Mouse (Mus musculus) hindbrain, embryonic 11.5 days (tissue): ENCODE measurements around the gene Rfx4. TPM values are rescaled to one million over a fixed set of nuclear protein-coding genes. Genes with fewer than 3 reads are reported as not detected.

Experiments
- ATAC-seq: fragments of 200-750 bp; cut with Nextera tagmentation; 2 replicates; pipeline ENCODE4 v1.8.0; 2017; ENCODE audit warnings: mild to moderate bottlenecking, moderate TSS enrichment, moderate library complexity; ENCODE audit not compliant: low FRiP score
- DNase-seq: peaks from one replicate; pipeline ENCODE4 v3.0.0-alpha.2; 2015; ENCODE audit warnings: low spot score
- H3K27ac ChIP-seq: fragments of 300-500 bp; sonication (generic); 2 replicates; pipeline ENCODE4 v1.5.1; 2014; ENCODE audit warnings: mild to moderate bottlenecking, low read depth, low read length
- H3K27me3 ChIP-seq: fragments of 300-500 bp; sonication (generic); 2 replicates; pipeline ENCODE4 v1.6.1; 2014; ENCODE audit warnings: mild to moderate bottlenecking, low read length, moderate library complexity, mixed read lengths; ENCODE audit not compliant: control insufficient read depth, insufficient read depth
- H3K36me3 ChIP-seq: fragments of 300-500 bp; sonication (generic); 2 replicates; pipeline ENCODE4 v1.6.1; 2014; ENCODE audit warnings: mild to moderate bottlenecking, low read length, moderate library complexity, mixed read lengths; ENCODE audit not compliant: control insufficient read depth, insufficient read depth
- H3K4me1 ChIP-seq: fragments of 300-500 bp; sonication (generic); replicated peaks from 2 replicates; pipeline ENCODE4 v1.6.1; 2014; ENCODE audit warnings: low read length, mixed read lengths; ENCODE audit not compliant: control insufficient read depth, insufficient read depth
- H3K4me2 ChIP-seq: fragments of 300-500 bp; sonication (generic); replicated peaks from 2 replicates; pipeline ENCODE4 v1.6.1; 2014; ENCODE audit warnings: mild to moderate bottlenecking, low read depth, low read length
- H3K4me3 ChIP-seq: fragments of 300-500 bp; sonication (generic); 2 replicates; pipeline ENCODE4 v1.5.1; 2014; ENCODE audit warnings: low read depth, low read length
- H3K9ac ChIP-seq: fragments of 300-500 bp; sonication (generic); 2 replicates; pipeline ENCODE4 v1.6.1; 2014; ENCODE audit warnings: low read depth, low read length
- H3K9me3 ChIP-seq: fragments of 300-500 bp; sonication (generic); 2 replicates; pipeline ENCODE4 v1.6.1; 2016; ENCODE audit warnings: low read length; ENCODE audit not compliant: control insufficient read depth
- WGBS: fragments of 180-500 bp; shearing (Covaris S2); extraction: QIAGEN DNeasy Blood & Tissue Kit; methylation state at CpG from one replicate; pipeline ENCODE4 v1.1.7; 2014; 5-methylcytosine and 5-hydroxymethylcytosine counted together
- polyA plus RNA-seq: library from polyadenylated mRNA; unstranded; fragments of >200 nt; fragmentation: Nextera tagmentation; extraction: Ambion mirVana; gene quantifications from 2 replicates; pipeline ENCODE4 v1.2.1, GENCODE M21; 2014

Gene Rfx4
- polyA plus RNA-seq, 1 experiment from 2014 or later: 66.5 TPM

GRCm38 (mm10) chr10:84754851-84755785 lies 744 bp upstream of the Rfx4 start:
- H3K27me3 ChIP-seq: peaks cover 27% of the 10 kb centered on the region
- WGBS: under 1% methylated on average over 66 of the region's 66 CpGs
- H3K9ac ChIP-seq: peak overlapping the region; percentile 63
- H3K36me3 ChIP-seq: no peaks in the 10 kb centered on the region
- peak overlapping the region; percentile 87 for H3K27ac ChIP-seq
- DNase-seq (peak; percentile 86), ATAC-seq (peak; percentile 80)
- peak overlapping the region; percentile 70 for H3K4me3 ChIP-seq
- H3K4me1 ChIP-seq: peaks cover 3% of the 10 kb centered on the region; the same call in 1 of the 2 replicates
- no peaks in the 10 kb centered on the region for H3K9me3 ChIP-seq
- H3K4me2 ChIP-seq: peak overlapping the region; percentile 80

- Histone ChIP-seq H3K4me2 (peak overlapping the region; percentile 80), H3K36me3 (no peaks in the 10 kb centered on the region), H3K9ac (peak overlapping the region; percentile 88), H3K4me3 (peak overlapping the region; percentile 70), H3K4me1 (peaks cover 8% of the 10 kb centered on the region), H3K27ac (peak overlapping the region; percentile 87), H3K9me3 (no peaks in the 10 kb centered on the region), H3K27me3 (peaks cover 27% of the 10 kb centered on the region)
- DNase-seq: peak; percentile 79
- no peak for ATAC-seq
- under 1% methylated on average over 42 of the region's 42 CpGs for WGBS
These were observed 703 bp downstream of the Rfx4 start for GRCm38 (mm10) chr10:84756435-84757095.

DNA sequence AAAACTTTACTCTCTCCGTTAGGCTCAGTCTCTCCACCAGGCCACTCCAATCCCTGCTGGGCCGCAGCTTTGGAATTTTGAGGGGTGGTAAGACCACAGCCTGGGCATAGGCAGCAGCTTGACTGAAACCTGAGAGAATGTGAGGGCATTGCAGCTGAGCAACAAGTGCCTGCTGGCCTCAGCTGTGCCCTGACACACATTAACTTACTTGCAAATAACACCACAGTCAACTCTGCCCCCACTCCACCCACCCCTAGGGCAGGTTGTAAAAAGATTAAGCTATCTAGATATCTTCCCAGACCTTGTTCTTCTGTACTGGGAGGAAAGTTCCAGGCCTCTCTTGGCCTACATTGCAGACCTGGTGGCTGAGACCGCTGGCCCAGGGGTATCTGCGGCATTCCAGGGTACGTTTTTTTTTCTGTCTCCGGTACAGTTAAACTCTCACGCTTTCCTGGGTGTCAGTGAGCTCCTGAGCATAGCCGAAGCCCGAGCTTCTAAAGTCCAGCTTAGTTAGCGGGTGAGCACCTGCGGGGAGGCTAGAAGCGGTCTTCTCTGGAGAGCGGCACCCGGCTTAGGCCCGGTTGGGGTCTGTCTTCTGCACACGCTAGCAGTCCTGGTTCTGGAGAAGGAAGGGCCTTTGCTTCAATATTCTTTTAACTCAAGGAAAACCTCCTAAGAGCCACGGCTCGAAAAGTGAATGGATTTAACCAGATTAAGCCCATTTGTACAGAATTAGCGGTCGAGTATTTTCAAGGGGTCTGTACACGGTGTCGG lies 1.8 kb downstream of the Rfx4 start:
- peak overlapping the region; percentile 88 for H3K9ac ChIP-seq
- peak overlapping the region; percentile 70 for H3K4me3 ChIP-seq
- peak overlapping the region; percentile 80 for H3K4me2 ChIP-seq
- H3K4me1 ChIP-seq: peaks cover 8% of the 10 kb centered on the region
- ATAC-seq: no peak
- 2% methylated on average over 22 of the region's 22 CpGs for WGBS
- H3K27me3 ChIP-seq: peaks cover 27% of the 10 kb centered on the region
- H3K9me3 ChIP-seq: no peaks in the 10 kb centered on the region
- DNase-seq: peak; percentile 66
- H3K27ac ChIP-seq: peak overlapping the region; percentile 87
- no peaks in the 10 kb centered on the region for H3K36me3 ChIP-seq

DNA sequence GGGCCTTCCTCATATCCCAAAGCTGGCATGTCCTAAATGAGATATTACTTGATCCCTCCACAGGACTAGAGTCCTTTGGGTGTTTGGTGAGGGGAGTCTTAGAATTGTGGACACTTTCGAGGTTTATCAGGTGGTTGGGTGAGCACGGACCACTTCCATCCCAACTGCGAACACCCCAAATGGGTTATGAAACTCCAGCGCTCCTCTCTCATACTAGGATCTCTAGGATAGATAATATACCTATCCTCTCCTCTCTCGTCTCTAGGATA lies 2.3 kb downstream of the Rfx4 start:
- H3K27ac ChIP-seq: peak overlapping the region; percentile 65; the same call in 1 of the 2 replicates
- H3K4me1 ChIP-seq: peaks cover 8% of the 10 kb centered on the region
- H3K27me3 ChIP-seq: peaks cover 27% of the 10 kb centered on the region
- peak overlapping the region; percentile 88 for H3K9ac ChIP-seq
- H3K4me3 ChIP-seq: peak overlapping the region; percentile 70
- ATAC-seq: no peak
- H3K36me3 ChIP-seq: no peaks in the 10 kb centered on the region
- no peaks in the 10 kb centered on the region for H3K9me3 ChIP-seq
- 4% methylated on average over 5 of the region's 5 CpGs for WGBS
- H3K4me2 ChIP-seq: peak overlapping the region; percentile 80
- no peak for DNase-seq

GRCm38 (mm10) chr10:84758483-84759431 lies 2.9 kb downstream of the Rfx4 start:
- Histone ChIP-seq H3K27me3 (peaks cover 26% of the 10 kb centered on the region), H3K27ac (peak overlapping the region; percentile 65)

DNA sequence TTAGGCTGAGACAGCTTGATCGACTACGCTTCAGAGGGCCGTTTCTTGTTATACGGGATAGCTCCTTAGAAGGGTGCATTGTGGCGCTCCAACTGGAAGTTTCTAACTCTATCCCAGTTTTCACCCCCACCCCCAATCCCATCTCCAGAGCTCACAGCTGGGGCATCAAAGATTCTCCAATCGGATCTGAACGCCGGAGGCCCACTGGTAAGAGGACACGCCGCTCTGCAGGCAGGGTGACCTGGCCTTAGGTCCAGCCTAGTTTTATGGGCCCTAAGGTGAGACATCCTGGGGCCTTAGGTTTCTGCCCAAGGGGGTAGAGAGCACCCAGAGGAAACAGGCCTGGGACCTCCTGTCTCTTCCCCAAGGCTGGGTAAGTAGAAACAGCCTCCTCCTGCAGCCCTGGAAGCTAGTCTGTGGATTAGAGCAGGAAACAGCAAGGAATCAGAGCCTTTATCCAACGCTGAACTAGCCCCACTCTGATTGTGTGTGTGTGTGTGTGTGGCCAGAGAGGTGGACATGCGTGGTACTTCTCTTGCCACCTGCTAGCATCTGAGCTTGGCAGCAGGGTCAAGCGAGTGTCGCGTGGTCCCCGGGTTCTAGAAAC lies 3.8 kb downstream of the Rfx4 start:
- peak overlapping the region; percentile 88 for H3K9ac ChIP-seq
- H3K4me2 ChIP-seq: peak overlapping the region; percentile 80
- no peaks in the 10 kb centered on the region for H3K9me3 ChIP-seq
- H3K4me1 ChIP-seq: peaks cover 11% of the 10 kb centered on the region
- H3K27me3 ChIP-seq: peaks cover 20% of the 10 kb centered on the region
- peak; percentile 68 for DNase-seq
- H3K27ac ChIP-seq: peak overlapping the region; percentile 65
- WGBS: 2% methylated on average over 16 of the region's 16 CpGs
- no peaks in the 10 kb centered on the region for H3K36me3 ChIP-seq
- no peak for ATAC-seq
- H3K4me3 ChIP-seq: peak overlapping the region; percentile 70

More at GRCm38 (mm10) chr10:84758483-84759431, 2.9 kb downstream of the Rfx4 start:
- peak overlapping the region; percentile 88 for H3K9ac ChIP-seq
- H3K4me2 ChIP-seq: peak overlapping the region; percentile 80
- H3K36me3 ChIP-seq: no peaks in the 10 kb centered on the region
- ATAC-seq (no peak), DNase-seq (peak; percentile 70)
- peak overlapping the region; percentile 70 for H3K4me3 ChIP-seq
- WGBS: 1% methylated on average over 51 of the region's 51 CpGs
- H3K4me1 ChIP-seq: peaks cover 8% of the 10 kb centered on the region
- H3K9me3 ChIP-seq: no peaks in the 10 kb centered on the region

DNA sequence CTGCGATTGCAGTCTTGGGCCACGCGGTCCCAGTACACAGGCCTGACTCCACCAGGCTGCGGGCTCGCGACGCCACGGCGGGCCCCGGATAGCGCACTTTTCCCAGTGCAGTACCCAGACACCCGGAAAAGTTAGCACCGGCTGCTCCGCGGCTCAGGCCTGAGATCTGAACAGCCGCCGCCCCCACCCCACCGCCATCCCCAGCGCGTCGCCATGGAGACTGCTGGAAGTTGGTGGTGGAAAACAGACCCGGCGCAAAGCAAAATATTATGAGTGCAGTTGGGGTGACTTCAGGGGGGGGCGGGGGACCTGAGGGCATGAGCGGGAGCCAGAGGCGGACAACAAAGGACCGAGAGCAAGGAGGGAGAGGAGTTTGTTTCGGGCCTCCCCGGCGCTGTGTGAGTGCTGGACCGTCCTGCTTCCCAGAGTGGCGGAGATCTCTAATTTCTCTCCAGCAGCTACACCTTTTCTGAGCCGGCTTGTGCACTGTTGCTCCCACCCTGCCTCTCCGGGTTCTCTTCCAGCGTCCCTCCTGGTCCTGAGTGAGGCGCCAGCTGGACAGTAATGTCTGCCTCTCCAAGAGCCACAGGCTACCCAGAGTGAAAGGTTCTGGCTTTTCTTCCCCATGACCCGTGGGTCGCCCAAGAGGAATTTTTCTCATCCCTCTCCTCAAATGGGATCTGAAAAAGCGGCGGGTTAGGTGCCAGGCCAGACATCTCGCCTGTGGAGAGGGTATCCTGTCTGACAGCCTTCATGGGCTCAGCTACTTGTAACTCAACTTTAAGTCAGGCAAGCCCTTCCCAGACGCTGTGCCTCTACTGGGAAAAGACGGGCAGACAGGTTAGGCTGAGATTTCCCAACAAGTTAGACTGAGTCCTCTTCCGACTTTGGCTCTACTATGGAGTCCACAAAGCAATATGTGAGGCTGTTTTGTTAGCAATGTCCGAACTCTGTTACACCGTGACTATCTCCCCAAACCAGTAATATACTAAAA lies 4.6 kb downstream of the Rfx4 start:
- WGBS: 5% methylated on average over 46 of the region's 46 CpGs
- Histone ChIP-seq H3K27me3 (peaks cover 19% of the 10 kb centered on the region), H3K36me3 (no peaks in the 10 kb centered on the region)

More for the DNA sequence above, 4.6 kb downstream of the Rfx4 start:
- H3K9ac ChIP-seq: peak overlapping the region; percentile 88
- H3K4me2 ChIP-seq: peak overlapping the region; percentile 80
- peaks cover 11% of the 10 kb centered on the region for H3K4me1 ChIP-seq
- peak overlapping the region; percentile 70 for H3K4me3 ChIP-seq
- H3K9me3 ChIP-seq: no peaks in the 10 kb centered on the region
- ATAC-seq (peak; percentile 46), DNase-seq (peak; percentile 78)
- peak overlapping the region; percentile 65 for H3K27ac ChIP-seq
